Mouse (Mus musculus) heart, postnatal 0 days (tissue): ENCODE measurements around the gene Glp1r. TPM values are rescaled to one million over a fixed set of nuclear protein-coding genes. Genes with fewer than 3 reads are reported as not detected.

Source experiments
- ATAC-seq: fragments of 200-750 bp; cut with Nextera tagmentation; 2 replicates; pipeline ENCODE4 v1.8.0; 2017; ENCODE audit warnings: low read depth, moderate number of reproducible peaks, moderate library complexity; ENCODE audit not compliant: insufficient read depth
- DNase-seq: peaks from one replicate; pipeline ENCODE4 v3.0.0-alpha.2; 2016; ENCODE audit warnings: low spot score
- H3K27ac ChIP-seq: fragments of 300-500 bp; sonication (generic); 2 replicates; pipeline ENCODE4 v1.5.1; 2014; ENCODE audit warnings: low read depth, mild to moderate bottlenecking
- H3K27me3 ChIP-seq: fragments of 300-500 bp; sonication (generic); 2 replicates; pipeline ENCODE4 v1.6.1; 2014; ENCODE audit warnings: low read length, mixed read lengths; ENCODE audit not compliant: control insufficient read depth, insufficient read depth
- H3K36me3 ChIP-seq: fragments of 300-500 bp; sonication (generic); replicated peaks from 2 replicates; pipeline ENCODE4 v1.6.1; 2014; ENCODE audit warnings: low read length, mixed read lengths; ENCODE audit not compliant: control insufficient read depth, insufficient read depth
- H3K4me1 ChIP-seq: fragments of 300-500 bp; sonication (generic); 2 replicates; pipeline ENCODE4 v1.6.1; 2014; ENCODE audit warnings: antibody characterized with exemption; ENCODE audit not compliant: control insufficient read depth, insufficient read depth
- H3K4me2 ChIP-seq: fragments of 300-500 bp; sonication (generic); 2 replicates; pipeline ENCODE4 v1.6.1; 2014; ENCODE audit warnings: low read depth, mild to moderate bottlenecking, low read length, moderate library complexity
- H3K4me3 ChIP-seq: fragments of 300-500 bp; sonication (generic); 2 replicates; pipeline ENCODE4 v1.5.1; 2014; ENCODE audit warnings: low read depth, low read length
- H3K9ac ChIP-seq: fragments of 300-500 bp; sonication (generic); replicated peaks from 2 replicates; pipeline ENCODE4 v1.6.1; 2014; ENCODE audit warnings: low read depth, low read length, mixed read lengths
- H3K9me3 ChIP-seq: fragments of 300-500 bp; sonication (generic); replicated peaks from 2 replicates; pipeline ENCODE4 v1.6.1; 2016; ENCODE audit warnings: low read length; ENCODE audit not compliant: control insufficient read depth
- CTCF ChIP-seq: IDR thresholded peaks from 2 replicates; pipeline ENCODE4 v1.5.1; 2016; ENCODE audit warnings: antibody characterized with exemption, control low read depth, low read depth
- EP300 ChIP-seq: IDR thresholded peaks from 2 replicates; pipeline ENCODE4 v1.6.1; 2016; ENCODE audit warnings: antibody characterized with exemption, low read depth
- WGBS: fragments of 180-500 bp; shearing (Covaris S2); extraction: QIAGEN DNeasy Blood & Tissue Kit; methylation state at CpG from one replicate; pipeline ENCODE4 v1.1.7; 2014; 5-methylcytosine and 5-hydroxymethylcytosine counted together
- polyA plus RNA-seq: library from polyadenylated mRNA; unstranded; fragments of >200 nt; fragmentation: Nextera tagmentation; extraction: Ambion mirVana; gene quantifications from 2 replicates; pipeline ENCODE4 v1.2.1, GENCODE M21; 2015
- total RNA-seq: library from RNA; depleted of rRNA; stranded (reverse); fragments of >200 nt; gene quantifications from 2 replicates; pipeline ENCODE4 v1.2.3, GENCODE M21; 2014; ENCODE audit warnings: low replicate concordance

The Glp1r gene
- total and polyA plus RNA-seq, 2 experiments from 2014 or later = 0.44 to 1.3 TPM

GRCm38 (mm10) chr17:30961936-30962592, 60.4 kb downstream of the Glp1r start:
- no peaks in the 10 kb centered on the region for H3K4me1 ChIP-seq
- H3K27me3 ChIP-seq = no peaks in the 10 kb centered on the region
- H3K4me3 ChIP-seq = no peak overlapping the region
- no peaks in the 10 kb centered on the region for H3K9me3 ChIP-seq
- H3K36me3 ChIP-seq = no peaks in the 10 kb centered on the region
- DNase-seq (no peak), ATAC-seq (no peak)
- TF ChIP-seq CTCF = no peak
- TF ChIP-seq EP300 = no peak
- no peak overlapping the region for H3K27ac ChIP-seq
- 48% methylated on average over 7 of the region's 7 CpGs for WGBS
- H3K4me2 ChIP-seq = no peak overlapping the region
- H3K9ac ChIP-seq = no peak overlapping the region

GRCm38 (mm10) chr17:30962880-30963279, 61.3 kb downstream of the Glp1r start:
- DNase-seq (no peak), ATAC-seq (no peak)
- no peak for TF ChIP-seq CTCF
- no peak for TF ChIP-seq EP300
- 52% methylated on average over 2 of the region's 2 CpGs for WGBS
- Histone ChIP-seq H3K9me3 (no peaks in the 10 kb centered on the region), H3K27me3 (no peaks in the 10 kb centered on the region), H3K36me3 (no peaks in the 10 kb centered on the region), H3K27ac (no peak overlapping the region), H3K4me2 (no peak overlapping the region), H3K4me1 (no peaks in the 10 kb centered on the region), H3K9ac (no peak overlapping the region), H3K4me3 (no peak overlapping the region)

DNA sequence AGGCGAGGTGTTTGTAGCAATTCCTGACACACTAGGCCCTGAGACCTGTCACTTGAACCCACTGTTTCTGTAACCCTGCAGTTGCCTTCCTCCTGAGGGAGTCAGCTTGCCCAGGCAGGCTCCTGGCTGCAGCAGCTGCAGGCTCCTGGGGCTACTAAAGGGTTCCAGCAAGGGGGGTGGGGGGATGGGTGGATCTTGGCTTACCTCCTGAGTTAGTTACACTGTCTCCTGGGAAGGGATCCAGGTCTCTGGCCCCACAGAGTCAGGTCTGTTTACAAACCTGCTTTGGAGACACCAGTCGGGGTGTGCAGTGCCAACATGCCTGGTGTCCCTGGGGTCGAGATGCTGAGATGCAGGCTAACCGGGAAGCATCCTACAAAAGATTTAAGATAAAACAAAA, 68.4 kb downstream of the Glp1r start:
- H3K9me3 ChIP-seq = no peaks in the 10 kb centered on the region
- no peak for DNase-seq
- 49% methylated on average over 4 of the region's 4 CpGs for WGBS
- no peak overlapping the region for H3K27ac ChIP-seq
- no peak overlapping the region for H3K9ac ChIP-seq
- no peaks in the 10 kb centered on the region for H3K4me1 ChIP-seq
- no peak for TF ChIP-seq EP300
- no peak for TF ChIP-seq CTCF
- H3K4me3 ChIP-seq = no peak overlapping the region
- H3K4me2 ChIP-seq = no peak overlapping the region
- no peaks in the 10 kb centered on the region for H3K36me3 ChIP-seq
- no peaks in the 10 kb centered on the region for H3K27me3 ChIP-seq
- ATAC-seq = no peak

- no peaks in the 10 kb centered on the region for H3K4me1 ChIP-seq
- 78% methylated on average over 7 of the region's 7 CpGs for WGBS
- no peak overlapping the region for H3K9ac ChIP-seq
- no peak overlapping the region for H3K27ac ChIP-seq
- TF ChIP-seq EP300 = no peak
- TF ChIP-seq CTCF = no peak
- H3K4me2 ChIP-seq = no peak overlapping the region
- DNase-seq (no peak), ATAC-seq (no peak)
- no peaks in the 10 kb centered on the region for H3K9me3 ChIP-seq
- no peaks in the 10 kb centered on the region for H3K27me3 ChIP-seq
- no peak overlapping the region for H3K4me3 ChIP-seq
- H3K36me3 ChIP-seq = no peaks in the 10 kb centered on the region
Measured at GRCm38 (mm10) chr17:30971877-30972276, 70.3 kb downstream of the Glp1r start.

- WGBS = 25% methylated on average over 5 of the region's 6 CpGs
- H3K4me1 ChIP-seq = no peaks in the 10 kb centered on the region
- H3K27ac ChIP-seq = no peak overlapping the region
- no peak for TF ChIP-seq CTCF
- TF ChIP-seq EP300 = 0 out of 2 replicates have a peak, but pooled peaks have one; percentile 51
- no peaks in the 10 kb centered on the region for H3K27me3 ChIP-seq
- no peaks in the 10 kb centered on the region for H3K9me3 ChIP-seq
- H3K36me3 ChIP-seq = no peaks in the 10 kb centered on the region
- H3K9ac ChIP-seq = no peak overlapping the region
- no peak overlapping the region for H3K4me2 ChIP-seq
- peak; percentile 82 for ATAC-seq
- peak; percentile 41 for DNase-seq
- no peak overlapping the region for H3K4me3 ChIP-seq
Measured at GRCm38 (mm10) chr17:30973332-30973731, 71.7 kb downstream of the Glp1r start.

- Histone ChIP-seq H3K9me3 (no peaks in the 10 kb centered on the region), H3K9ac (no peak overlapping the region), H3K4me1 (no peaks in the 10 kb centered on the region), H3K4me2 (no peak overlapping the region), H3K27ac (no peak overlapping the region), H3K4me3 (no peak overlapping the region), H3K27me3 (no peaks in the 10 kb centered on the region), H3K36me3 (no peaks in the 10 kb centered on the region)
- DNase-seq (no peak), ATAC-seq (no peak)
- TF ChIP-seq CTCF (no peak), EP300 (no peak)
- WGBS = 46% methylated on average over 2 of the region's 2 CpGs
Measured at GRCm38 (mm10) chr17:30977290-30977689, 75.7 kb downstream of the Glp1r start.
